Mouse (Mus musculus) cerebellum, adult 2 months (tissue): ENCODE measurements around the gene S100a6.

Experiments used
- CTCF ChIP-seq: fragments of 200-500 bp; IDR thresholded peaks from 2 replicates; pipeline ENCODE4 v1.5.1; 2011; ENCODE audit warnings: low read depth, mild to moderate bottlenecking, control low read depth, low read length, moderate library complexity, borderline replicate concordance; ENCODE audit not compliant: insufficient read depth
- POLR2A ChIP-seq: fragments of 200-500 bp; IDR thresholded peaks from 2 replicates; pipeline ENCODE4 v1.6.1; 2011; ENCODE audit warnings: low read length, control low read depth, borderline replicate concordance; ENCODE audit not compliant: insufficient read depth

DNA sequence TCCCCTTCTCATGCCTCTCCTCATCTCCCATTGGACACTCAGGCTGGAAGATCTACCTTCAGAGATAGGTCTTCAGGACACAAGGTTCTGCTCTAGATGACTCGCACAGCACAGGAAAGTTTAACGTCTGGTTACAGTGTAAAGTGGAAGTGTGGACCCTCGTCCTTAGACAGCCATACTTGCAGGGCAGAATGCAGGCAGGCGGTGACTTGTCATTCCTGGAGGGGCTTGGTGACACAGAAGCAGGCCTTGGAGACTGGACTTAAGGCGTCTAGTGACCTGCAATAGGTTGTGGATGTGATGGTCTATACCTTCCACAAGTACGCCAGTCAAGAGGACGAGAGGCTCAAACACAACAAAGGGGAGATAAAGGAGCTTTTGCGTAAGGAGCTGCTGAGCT, 22.7 kb upstream of the S100a6 start, which contains the start of gene S100a2:
- TF ChIP-seq CTCF, result no peak
- TF ChIP-seq POLR2A, result no peak
